Mouse (Mus musculus) embryo, embryonic 10 days (tissue): Measurements from ENCODE around the gene Tmprss9.

Experiments used
- DNase-seq: peaks from one replicate; pipeline ENCODE4 v3.0.0-alpha.2; 2015; ENCODE audit warnings: low spot score

Tmprss9 gene

GRCm38 (mm10) chr10:80915736-80916135 is 44.1 kb downstream of the Tmprss9 start:
- no peak for DNase-seq

GRCm38 (mm10) chr10:80917336-80917778 is 45.7 kb downstream of the Tmprss9 start:
- peak; percentile 48 for DNase-seq

- peak; percentile 89 for DNase-seq
These were observed 46.3 kb downstream of the Tmprss9 start, which contains the start of gene Lmnb2 for GRCm38 (mm10) chr10:80917779-80918434. Lmnb2 (minus strand) TSS chr10:80918245.

- DNase-seq: peak; percentile 49
These were observed 50.3 kb downstream of the Tmprss9 start for GRCm38 (mm10) chr10:80921923-80922322.

GRCm38 (mm10) chr10:80925472-80925871 is 53.8 kb downstream of the Tmprss9 start:
- DNase-seq: no peak

GRCm38 (mm10) chr10:80928586-80929298 is 57.1 kb downstream of the Tmprss9 start:
- DNase-seq: peak; percentile 96

GRCm38 (mm10) chr10:80929299-80930226 is 57.9 kb downstream of the Tmprss9 start, which contains the start of gene Gadd45b:
Gadd45b (plus strand) TSS chr10:80930073.
- peak; percentile 98 for DNase-seq

GRCm38 (mm10) chr10:80930361-80931152 is 58.9 kb downstream of the Tmprss9 start:
- peak; percentile 53 for DNase-seq

- no peak for DNase-seq
These were observed 59.6 kb downstream of the Tmprss9 start for GRCm38 (mm10) chr10:80931153-80931671.

GRCm38 (mm10) chr10:80931695-80932094 is 60.0 kb downstream of the Tmprss9 start:
- DNase-seq: peak; percentile 34

GRCm38 (mm10) chr10:80932206-80932605 is 60.6 kb downstream of the Tmprss9 start:
- peak; percentile 53 for DNase-seq

GRCm38 (mm10) chr10:80932700-80933420 is 61.2 kb downstream of the Tmprss9 start:
- DNase-seq: no peak

- DNase-seq: peak; percentile 35
These were observed 61.9 kb downstream of the Tmprss9 start for GRCm38 (mm10) chr10:80933421-80933979.

GRCm38 (mm10) chr10:80934136-80934985 is 62.7 kb downstream of the Tmprss9 start:
- DNase-seq: no peak

GRCm38 (mm10) chr10:80935241-80935640 is 63.6 kb downstream of the Tmprss9 start:
- DNase-seq: no peak

- no peak for DNase-seq
These were observed 64.0 kb downstream of the Tmprss9 start for GRCm38 (mm10) chr10:80935698-80936097.

- peak; percentile 62 for DNase-seq
These were observed 64.6 kb downstream of the Tmprss9 start for GRCm38 (mm10) chr10:80936135-80936809.

- no peak for DNase-seq
These were observed 65.1 kb downstream of the Tmprss9 start for GRCm38 (mm10) chr10:80936810-80937164.

GRCm38 (mm10) chr10:80937646-80938045 is 66.0 kb downstream of the Tmprss9 start:
- no peak for DNase-seq
